Mouse (Mus musculus): ENCODE data around the gene Tln2. TPM values are rescaled to one million over a fixed set of nuclear protein-coding genes. Genes with fewer than 3 reads are reported as not detected.

The Tln2 gene
- polyA plus RNA-seq, 1 experiment from 2014 or later: 30.8 TPM

- no peak for TF ChIP-seq CTCF (IDR thresholded peaks at IDR 0.05)
- DNase-seq (ENCODE audit: low read depth, low spot score) (no peak), ATAC-seq (no peak)
- in situ Hi-C loops (cut with MboI; ENCODE audit: low pct_unique_long_range_greater_than_20kb): no loop called here
- H3K27me3 ChIP-seq: no peaks in the 10 kb centered on the region
- ChIA-PET POLR2A (no interaction called here), CTCF (interaction anchor here (1.2 kb wide), 1 partner anchor 34 kb away, joined by 4 read pairs; no protein-coding TSS in a partner anchor)
Observed at GRCm38 (mm10) chr9:67586489-67586888, 27.0 kb upstream of the Tln2 start.

DNA sequence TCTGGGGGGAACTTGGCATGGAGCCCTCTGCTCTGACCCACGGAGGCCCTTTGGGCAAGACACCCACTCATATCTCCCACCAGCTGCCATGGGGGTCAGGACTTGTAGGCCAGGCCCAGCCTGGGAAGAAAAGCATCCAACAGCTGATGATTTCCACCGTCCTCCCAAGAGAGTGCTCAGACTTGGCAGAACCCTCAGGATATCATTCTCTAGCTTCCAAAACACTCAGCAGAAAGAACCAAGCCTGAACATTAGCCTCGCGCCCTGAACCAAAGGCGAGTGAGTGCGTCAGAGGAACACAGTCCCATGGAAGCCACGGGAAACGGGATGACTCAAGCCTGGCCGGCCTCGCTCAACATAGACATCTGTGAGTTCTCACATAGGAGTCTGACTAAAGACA, 25.4 kb upstream of the Tln2 start:
- no peak for TF ChIP-seq CTCF (IDR thresholded peaks at IDR 0.05)
- H3K27me3 ChIP-seq: no peaks in the 10 kb centered on the region
- CTCF ChIA-PET: interaction anchor here (1.4 kb wide), 1 partner anchor 10 kb away, joined by 3 read pairs; no protein-coding TSS in a partner anchor
- in situ Hi-C loops (cut with MboI; ENCODE audit: low pct_unique_long_range_greater_than_20kb): no loop called here
- no peak for ATAC-seq
- DNase-seq (ENCODE audit: low read depth, low spot score): no peak
- POLR2A ChIA-PET: no interaction called here

DNA sequence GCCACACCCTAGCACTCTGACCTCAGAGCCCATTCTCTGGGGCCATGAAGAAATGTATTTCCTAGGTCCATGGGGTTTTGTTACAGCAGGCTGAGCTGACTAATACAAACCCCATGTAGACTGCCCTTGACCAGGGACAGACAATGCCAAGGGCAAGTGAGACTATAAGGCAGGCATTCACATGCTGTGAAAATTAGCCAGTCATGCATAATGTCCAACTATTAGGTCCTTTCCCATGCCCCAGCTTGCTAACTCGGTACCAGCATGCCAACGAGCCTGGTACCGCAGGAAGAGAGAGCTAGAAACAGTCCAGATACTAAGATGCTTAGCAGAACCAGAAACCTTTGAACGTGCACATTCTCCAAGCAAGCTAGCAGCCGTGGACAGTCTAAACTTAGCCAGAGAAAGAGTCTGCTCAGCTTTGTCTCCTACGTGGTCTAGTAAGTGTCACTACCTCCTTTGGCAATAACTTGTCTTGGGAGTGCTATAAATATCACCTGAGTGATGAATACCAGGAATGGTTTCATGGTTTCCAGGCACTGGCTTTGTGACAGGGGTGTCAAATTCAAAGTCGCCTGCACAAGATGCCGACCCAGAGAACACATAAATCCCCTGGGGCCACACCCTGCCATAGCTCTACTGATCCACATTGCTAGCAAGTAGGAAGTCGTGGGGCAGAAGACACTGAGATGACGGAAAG, 22.2 kb upstream of the Tln2 start:
- H3K27me3 ChIP-seq: no peaks in the 10 kb centered on the region
- ChIA-PET POLR2A (no interaction called here), CTCF (interaction anchor here (0.7 to 1.3 kb wide), 2 partner anchors 37 to 52 kb away, joined by 3 read pairs; no protein-coding TSS in a partner anchor)
- in situ Hi-C loops (cut with MboI; ENCODE audit: low pct_unique_long_range_greater_than_20kb): no loop called here
- DNase-seq (ENCODE audit: low read depth, low spot score) (no peak), ATAC-seq (no peak)
- TF ChIP-seq CTCF (IDR thresholded peaks at IDR 0.05): no peak

- ChIA-PET CTCF (interaction anchor here (1.5 kb wide), 1 partner anchor 51 kb away, joined by 3 read pairs; no protein-coding TSS in a partner anchor), POLR2A (no interaction called here)
- TF ChIP-seq CTCF (IDR thresholded peaks at IDR 0.05): no peak
- H3K27me3 ChIP-seq: no peaks in the 10 kb centered on the region
- DNase-seq (ENCODE audit: low read depth, low spot score) (no peak), ATAC-seq (no peak)
- in situ Hi-C loops (cut with MboI; ENCODE audit: low pct_unique_long_range_greater_than_20kb): no loop called here
Observed at GRCm38 (mm10) chr9:67579541-67579940, 20.0 kb upstream of the Tln2 start.

DNA sequence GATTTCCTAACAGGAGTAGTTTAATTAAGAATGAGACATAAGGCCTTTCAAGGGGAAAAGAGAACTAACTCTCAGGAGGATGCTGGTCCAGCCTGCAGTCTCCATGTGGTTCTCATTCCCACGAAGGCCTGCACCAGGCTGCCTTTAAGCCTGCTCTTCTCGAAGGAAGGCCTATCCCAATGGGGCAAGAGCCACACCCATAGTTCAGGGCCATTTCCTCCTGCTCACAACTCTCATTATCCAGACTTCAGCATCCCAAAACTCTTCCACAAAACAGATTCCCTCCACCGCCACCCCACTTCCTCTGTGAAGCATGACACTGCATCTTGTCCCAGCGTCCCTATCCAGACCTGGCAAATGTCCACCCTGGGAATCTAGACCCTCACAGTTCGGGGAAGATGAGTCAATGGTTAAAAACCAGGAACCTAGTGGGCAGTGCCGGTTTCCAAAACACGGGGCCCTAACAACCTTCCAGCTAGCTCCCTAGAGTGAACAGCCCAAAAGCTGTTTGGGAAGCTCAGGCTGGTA, 15.3 kb upstream of the Tln2 start:
- no peaks in the 10 kb centered on the region for H3K27me3 ChIP-seq
- ChIA-PET POLR2A (interaction anchor here (0.6 to 0.7 kb wide), 3 partner anchors 34 to 76 kb away, joined by 4 read pairs; no protein-coding TSS in a partner anchor), CTCF (interaction anchor here (0.6 to 1.0 kb wide), 2 partner anchors 10 to 22 kb away, joined by 3 read pairs; no protein-coding TSS in a partner anchor)
- in situ Hi-C loops (cut with MboI; ENCODE audit: low pct_unique_long_range_greater_than_20kb): no loop called here
- DNase-seq (ENCODE audit: low read depth, low spot score): no peak
- TF ChIP-seq CTCF (IDR thresholded peaks at IDR 0.05): no peak
- ATAC-seq: no peak

DNA sequence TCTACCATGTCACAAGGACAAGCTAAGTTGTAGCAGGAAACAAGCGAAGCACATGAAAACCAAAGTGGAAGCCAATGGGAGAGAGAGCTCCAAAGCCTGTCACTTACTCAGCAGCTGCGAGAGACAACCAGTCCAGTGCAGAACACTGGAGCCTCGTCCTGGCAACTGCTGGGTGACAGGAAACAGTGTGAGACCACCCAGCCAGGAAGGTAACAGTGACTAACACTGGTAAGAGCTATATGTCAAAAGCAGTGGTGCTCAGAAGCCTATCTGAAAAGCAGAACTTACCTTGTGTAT, 14.1 kb upstream of the Tln2 start:
- ATAC-seq: peak; percentile 21
- DNase-seq (ENCODE audit: low read depth, low spot score): no peak
- in situ Hi-C loops (cut with MboI; ENCODE audit: low pct_unique_long_range_greater_than_20kb): no loop called here
- ChIA-PET POLR2A (no interaction called here), CTCF (no interaction called here)
- H3K27me3 ChIP-seq: no peaks in the 10 kb centered on the region
- no peak for TF ChIP-seq CTCF (IDR thresholded peaks at IDR 0.05)

DNA sequence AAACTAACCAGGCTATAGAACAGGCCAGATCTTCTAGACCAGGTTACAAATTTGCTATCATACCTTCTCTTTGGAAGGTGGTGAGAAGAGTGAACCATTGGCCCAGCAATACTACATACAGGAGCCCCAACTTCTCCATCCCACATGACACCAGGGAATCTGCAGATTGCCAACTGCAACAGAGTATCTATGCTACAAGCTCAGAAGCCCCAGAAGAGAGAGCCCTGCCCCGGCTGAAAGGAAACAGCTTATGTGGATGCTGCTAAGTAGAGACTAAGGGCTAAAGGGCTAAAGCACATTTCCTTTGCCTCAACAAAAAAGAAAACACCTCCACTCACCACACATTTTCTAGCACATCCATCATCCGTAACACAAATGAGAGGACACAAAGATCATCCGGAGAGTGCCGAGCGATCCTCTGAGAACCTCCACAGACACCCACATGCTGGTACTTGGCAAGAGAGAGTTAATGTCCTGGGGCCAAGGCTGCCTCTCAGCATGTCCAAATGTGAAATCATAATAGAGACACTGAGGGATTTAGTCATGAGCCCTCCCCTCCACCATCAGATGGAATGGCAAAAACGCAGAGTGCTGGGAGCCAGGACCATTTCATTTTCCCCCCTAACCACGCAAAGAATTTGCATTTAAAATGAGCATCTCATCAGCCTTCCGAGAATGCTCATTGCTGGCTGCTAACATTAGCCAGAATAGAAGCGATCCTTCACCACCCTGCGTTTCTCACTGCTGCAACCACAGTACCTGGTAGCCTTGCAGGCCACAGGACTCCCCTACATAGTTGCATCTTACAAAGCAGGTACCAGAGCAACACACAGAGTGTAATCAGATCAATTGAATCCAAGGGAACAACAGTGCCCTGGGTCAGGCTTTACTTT, 13.5 kb upstream of the Tln2 start:
- DNase-seq (ENCODE audit: low read depth, low spot score) (peak; percentile 44), ATAC-seq (peak; percentile 78)
- POLR2A ChIA-PET: interaction anchor here (0.6 kb wide), 1 partner anchor 54 kb away, joined by 4 read pairs; no protein-coding TSS in a partner anchor
- CTCF ChIA-PET: no interaction called here
- no peak for TF ChIP-seq CTCF (IDR thresholded peaks at IDR 0.05)
- in situ Hi-C loops (cut with MboI; ENCODE audit: low pct_unique_long_range_greater_than_20kb): no loop called here
- H3K27me3 ChIP-seq: no peaks in the 10 kb centered on the region

DNA sequence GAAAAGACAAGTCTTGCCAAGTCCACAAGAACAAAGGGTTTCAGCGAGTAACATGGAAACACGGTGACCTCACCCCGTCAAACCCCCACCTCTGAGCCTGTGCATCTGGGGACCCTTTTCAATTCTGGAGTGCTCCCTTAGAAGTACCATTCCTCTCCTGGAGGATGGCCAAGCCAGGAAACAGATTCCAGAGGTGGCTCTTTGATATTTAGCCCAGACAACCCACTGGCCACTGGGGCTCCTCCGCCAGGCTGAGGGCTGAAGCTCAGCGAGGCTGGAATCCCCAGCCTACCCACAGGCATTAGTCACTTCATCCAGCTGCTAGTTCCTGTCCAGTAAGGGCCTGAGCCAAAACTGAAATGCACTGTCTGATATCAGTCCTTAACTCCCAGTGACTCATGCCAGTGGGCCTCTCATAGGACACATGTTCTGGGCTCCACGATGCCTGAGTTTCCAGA, 6.3 kb upstream of the Tln2 start:
- POLR2A ChIA-PET: interaction anchor here (1.1 kb wide), 1 partner anchor 246 kb away, joined by 3 read pairs; no protein-coding TSS in a partner anchor
- TF ChIP-seq CTCF (IDR thresholded peaks at IDR 0.05): no peak
- DNase-seq (ENCODE audit: low read depth, low spot score): peak; percentile 80
- CTCF ChIA-PET: interaction anchor here (1.1 kb wide), 1 partner anchor 10 kb away, joined by 4 read pairs; no protein-coding TSS in a partner anchor
- H3K27me3 ChIP-seq: no peaks in the 10 kb centered on the region
- ATAC-seq: peak; percentile 97
- in situ Hi-C loops (cut with MboI; ENCODE audit: low pct_unique_long_range_greater_than_20kb): no loop called here

DNA sequence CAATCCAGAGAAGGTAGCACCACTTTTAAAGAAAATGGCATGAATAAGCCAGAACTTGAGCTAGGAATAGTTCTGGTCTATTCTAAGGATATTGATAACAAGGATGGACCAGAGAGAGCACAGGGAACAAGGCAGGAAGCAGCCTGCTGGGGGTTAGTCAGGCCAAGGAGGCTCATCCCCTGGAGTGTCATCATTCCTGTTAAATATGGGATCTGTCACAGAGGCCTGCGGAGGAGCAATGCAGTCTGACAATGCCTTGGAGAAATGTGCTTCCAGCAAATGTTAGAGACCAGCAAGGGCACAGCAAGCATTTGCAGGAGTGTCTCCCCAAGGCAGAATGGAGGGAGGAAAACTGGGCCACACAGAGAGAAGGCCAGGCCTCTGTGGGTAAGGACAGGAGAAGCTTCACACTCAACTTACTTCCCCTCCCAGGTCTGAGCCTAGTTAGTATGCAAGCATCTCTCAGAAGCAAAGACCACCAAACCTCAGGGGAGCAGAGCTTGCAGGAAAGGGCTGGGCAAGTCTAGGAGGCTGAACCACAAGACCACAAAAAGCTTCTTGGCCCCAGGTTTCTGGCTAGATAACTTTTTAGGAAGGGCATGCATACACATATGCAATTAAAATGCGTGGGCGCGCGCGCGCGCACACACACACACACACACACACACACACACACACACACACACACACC, 9.5 kb downstream of the Tln2 start:
- TF ChIP-seq CTCF (IDR thresholded peaks at IDR 0.05): no peak
- in situ Hi-C loops (cut with MboI; ENCODE audit: low pct_unique_long_range_greater_than_20kb): no loop called here
- no peaks in the 10 kb centered on the region for H3K27me3 ChIP-seq
- POLR2A ChIA-PET: interaction anchor here (0.7 kb wide), 1 partner anchor 329 kb away, joined by 3 read pairs; no protein-coding TSS in a partner anchor
- CTCF ChIA-PET: interaction anchor here (0.7 kb wide), 1 partner anchor 77 kb away, joined by 3 read pairs; no protein-coding TSS in a partner anchor
- no peak for DNase-seq (ENCODE audit: low read depth, low spot score)
- ATAC-seq: no peak

DNA sequence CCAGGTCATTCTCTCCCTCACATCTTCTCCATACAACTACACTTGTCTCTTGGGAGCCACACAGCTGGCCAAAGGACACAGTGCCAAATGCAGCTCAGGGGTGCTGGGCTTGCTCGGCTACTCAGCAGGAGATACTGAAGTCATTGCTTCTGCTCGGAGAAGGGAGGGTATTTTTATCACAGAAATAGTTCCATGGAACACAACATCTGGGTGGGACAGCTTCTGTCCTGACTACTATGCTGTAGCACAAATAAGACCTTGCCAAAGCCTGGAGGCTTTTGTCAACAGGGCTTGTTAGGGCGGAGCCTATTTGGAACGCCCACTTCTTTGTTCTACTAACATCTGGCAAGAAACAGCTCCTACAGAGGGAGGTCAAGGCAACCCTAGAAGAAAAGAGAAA, 10.2 kb downstream of the Tln2 start:
- ATAC-seq (no peak), DNase-seq (ENCODE audit: low read depth, low spot score) (no peak)
- in situ Hi-C loops (cut with MboI; ENCODE audit: low pct_unique_long_range_greater_than_20kb): no loop called here
- no peaks in the 10 kb centered on the region for H3K27me3 ChIP-seq
- TF ChIP-seq CTCF (IDR thresholded peaks at IDR 0.05): no peak
- ChIA-PET POLR2A (no interaction called here), CTCF (interaction anchor here (0.7 kb wide), 1 partner anchor 76 kb away, joined by 3 read pairs; no protein-coding TSS in a partner anchor)

Measured in Patski (cell line).